Mouse (Mus musculus) kidney, adult 10 weeks (tissue): Measurements from ENCODE around the gene Skor1. TPM values are rescaled to one million over a fixed set of nuclear protein-coding genes. Genes with fewer than 3 reads are reported as not detected.

Experiments used
- polyA plus RNA-seq: library from polyadenylated mRNA; stranded (reverse); fragments of 350-450 nt; fragmentation: Illumina TruSeq; extraction: RNeasy Lipid Tissue Mini Kit (QIAGEN cat#74804); gene quantifications from one replicate; pipeline ENCODE4 v1.2.3, GENCODE M21; 2014; ENCODE audit warnings: low read depth, low replicate concordance

The Skor1 gene
- not detected for polyA plus RNA-seq

DNA sequence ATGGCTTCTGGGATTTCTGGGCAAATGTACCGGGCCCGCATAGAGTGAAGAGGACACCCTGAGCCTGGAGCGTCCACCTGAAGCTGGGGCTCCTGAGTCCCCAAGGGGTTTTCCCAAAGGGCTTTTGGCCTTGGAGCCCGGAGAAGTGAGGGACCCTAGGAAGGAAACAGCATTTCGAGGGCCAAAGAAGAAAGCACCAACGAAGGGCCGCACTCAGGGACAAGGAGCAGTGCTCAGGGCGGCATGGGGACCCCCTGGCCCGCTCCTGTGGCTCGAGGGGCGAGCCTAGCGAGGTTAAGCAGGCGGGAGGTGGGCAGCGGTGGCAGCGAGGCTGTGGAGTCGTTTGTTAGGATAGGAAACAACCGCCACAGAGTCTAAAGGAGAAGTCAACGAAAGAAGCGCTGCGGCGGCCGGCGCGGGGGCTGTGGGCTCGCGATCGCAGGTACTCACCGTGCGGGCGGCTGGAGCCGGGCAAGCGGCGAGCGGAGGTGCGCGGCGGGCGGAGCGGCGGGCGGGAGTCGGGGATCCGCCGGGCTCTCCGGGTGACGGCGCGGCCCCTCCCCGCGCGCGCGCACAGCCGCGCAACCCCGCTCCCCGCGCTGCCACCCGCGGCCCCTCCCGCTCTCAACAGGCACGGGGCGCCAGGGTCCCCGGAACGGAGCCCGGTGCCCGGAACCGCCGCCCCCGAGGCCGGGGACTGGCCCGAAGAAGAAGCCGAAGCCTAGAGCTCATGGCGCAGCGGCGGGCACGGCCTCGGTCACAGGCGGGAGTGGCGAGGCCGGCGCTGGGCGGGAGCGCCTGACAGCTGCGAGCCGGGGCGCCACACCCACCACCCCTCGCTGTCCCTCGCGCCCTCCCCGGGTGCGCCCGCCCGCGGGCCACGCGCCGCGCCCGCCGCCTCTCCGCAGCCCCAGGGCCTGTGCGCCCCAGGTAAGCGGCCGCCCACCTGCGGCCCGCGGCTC lies at the start of gene Skor1:
Skor1 (minus strand) TSS at position 552 of the 962 bp plus-strand sequence.

Other genes with a start within 250 kb of the Skor1 start
- gene Pias1, start 161.0 kb downstream of the Skor1 start, polyA plus RNA-seq, result 23.9 TPM
- 14.1 TPM for gene Map2k5, start 228.9 kb upstream of the Skor1 start, polyA plus RNA-seq